Mouse (Mus musculus) cerebellum, adult (tissue): ENCODE measurements around the gene Dnase2a.
A peak's percentile ranks its signal among the peaks of the same experiment; 100 is the strongest.

Experiments used
- ATAC-seq: cut with Nextera tagmentation; 2 replicates; pipeline ENCODE4 v1.9.2; 2017; ENCODE audit warnings: mild to moderate bottlenecking, moderate library complexity, mixed read lengths; ENCODE audit not compliant: insufficient number of reproducible peaks, low FRiP score, low TSS enrichment

The Dnase2a gene

DNA sequence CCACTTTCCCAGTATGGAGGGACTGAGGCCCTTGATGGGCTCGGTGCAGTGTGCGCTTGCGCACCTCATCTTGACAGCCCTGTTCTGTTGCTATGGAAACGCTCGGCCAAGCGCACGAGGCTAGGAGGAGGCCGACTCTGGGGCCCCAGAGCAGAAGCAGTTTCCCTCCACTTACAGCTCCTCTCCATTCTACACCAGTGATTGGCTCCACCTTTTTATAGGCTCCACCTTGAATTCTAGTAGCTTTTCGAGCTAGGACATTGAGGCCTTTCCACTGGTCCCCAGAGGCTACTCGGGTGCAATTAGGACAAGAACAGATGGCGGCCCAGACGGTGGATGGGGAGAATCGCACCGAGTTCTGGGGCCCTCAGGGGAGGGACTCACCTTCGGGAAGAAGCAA is 26.5 kb downstream of the Dnase2a start:
- ATAC-seq = peak; percentile 75

DNA sequence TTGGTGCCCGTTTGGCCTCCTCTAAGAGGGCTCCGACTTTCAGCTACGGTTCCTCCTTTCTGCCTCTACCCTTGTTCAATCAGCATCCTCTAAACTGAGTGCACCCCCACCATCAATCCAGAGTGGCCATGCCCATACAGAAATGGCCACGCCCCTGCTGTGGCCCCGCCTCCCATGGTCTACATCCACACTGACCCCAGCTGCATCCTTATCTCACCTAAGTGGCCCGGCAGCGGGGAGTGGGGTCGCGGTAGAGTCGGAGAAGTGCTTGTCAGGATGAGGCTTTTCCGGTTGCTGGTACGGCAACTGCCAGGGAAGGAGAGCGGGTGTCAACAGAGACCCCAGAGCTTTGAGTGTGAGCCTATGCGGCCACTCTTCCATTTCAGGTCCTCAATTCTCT is 27.1 kb downstream of the Dnase2a start:
- ATAC-seq = peak; percentile 26; the same call in 1 of the 2 replicates

DNA sequence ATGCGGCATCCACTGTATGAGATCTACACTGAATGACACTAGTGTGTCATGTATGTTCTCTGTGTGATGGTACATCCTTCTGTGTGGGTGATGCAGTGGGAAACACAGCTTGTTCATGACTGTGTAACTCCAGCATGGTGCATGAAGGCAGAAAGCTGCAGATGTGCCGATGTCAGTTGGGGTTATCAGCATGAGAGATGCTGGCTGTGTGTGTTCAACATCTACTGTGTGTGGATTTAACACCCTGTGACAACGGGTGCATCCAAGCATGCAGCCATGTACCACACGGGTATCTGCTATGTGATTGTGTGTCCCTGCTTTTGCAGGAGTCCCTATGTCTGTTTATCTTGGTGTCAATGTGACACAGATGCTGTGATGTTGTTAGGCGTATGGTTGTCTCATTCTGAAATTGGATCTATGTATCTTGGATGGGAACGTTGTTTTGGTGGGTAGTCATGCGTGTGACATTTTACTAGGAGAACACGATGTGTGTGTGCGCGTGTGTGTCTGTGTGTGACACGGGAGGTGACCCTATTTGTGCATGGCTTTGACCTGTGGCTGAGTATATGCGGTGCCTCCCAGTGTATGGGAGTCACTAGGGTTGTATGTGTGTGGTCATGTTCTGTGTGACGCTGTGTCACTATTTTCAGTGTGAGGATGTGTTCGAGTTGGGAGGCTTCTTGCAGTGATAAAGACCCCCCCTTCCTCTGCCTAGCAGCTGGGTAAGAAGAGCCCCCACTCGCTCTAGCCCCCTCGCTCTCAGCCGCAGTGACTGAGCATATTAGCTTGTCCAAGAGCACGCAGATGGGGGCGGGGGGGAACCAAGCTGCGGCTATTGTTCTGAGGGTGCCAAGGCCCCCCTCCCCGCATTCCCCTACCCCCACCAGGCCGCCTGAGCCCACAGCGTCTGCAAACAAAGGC is 27.9 kb downstream of the Dnase2a start:
- no peak for ATAC-seq

DNA sequence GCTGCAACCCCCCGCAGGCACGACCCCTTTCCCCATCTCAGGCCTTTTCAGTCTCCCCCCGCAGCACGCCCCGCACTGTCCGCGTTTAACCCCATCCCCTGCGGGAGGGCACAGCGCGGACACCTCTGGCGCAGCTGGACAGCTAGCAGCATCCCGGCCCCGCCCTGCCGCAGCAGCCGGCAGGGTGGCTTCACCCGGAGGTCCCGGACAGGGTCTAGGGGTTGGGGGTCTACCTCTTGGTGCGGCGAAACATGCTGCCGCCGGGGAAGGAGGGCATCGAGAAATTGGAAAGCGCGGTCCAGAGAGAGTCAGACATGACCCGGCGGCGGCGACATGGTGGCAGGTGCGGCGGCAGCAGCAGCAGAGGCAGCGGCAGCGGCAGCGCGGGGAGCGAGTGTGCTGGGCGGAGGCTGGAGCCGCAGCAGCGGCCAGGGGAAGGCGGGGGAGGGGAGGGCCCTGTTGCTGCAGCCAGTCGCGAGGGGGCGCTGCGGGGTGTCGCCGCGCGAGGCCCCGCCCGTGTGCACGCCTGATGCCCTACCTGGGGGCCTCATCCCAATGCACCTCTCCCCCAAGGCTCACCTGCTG is 28.7 kb downstream of the Dnase2a start, which contains the start of gene Mast1:
Gene Mast1, minus strand, starts transcription at position 398 of the 585 bp plus-strand sequence.
- peak; percentile 49; the same call in 1 of the 2 replicates for ATAC-seq

DNA sequence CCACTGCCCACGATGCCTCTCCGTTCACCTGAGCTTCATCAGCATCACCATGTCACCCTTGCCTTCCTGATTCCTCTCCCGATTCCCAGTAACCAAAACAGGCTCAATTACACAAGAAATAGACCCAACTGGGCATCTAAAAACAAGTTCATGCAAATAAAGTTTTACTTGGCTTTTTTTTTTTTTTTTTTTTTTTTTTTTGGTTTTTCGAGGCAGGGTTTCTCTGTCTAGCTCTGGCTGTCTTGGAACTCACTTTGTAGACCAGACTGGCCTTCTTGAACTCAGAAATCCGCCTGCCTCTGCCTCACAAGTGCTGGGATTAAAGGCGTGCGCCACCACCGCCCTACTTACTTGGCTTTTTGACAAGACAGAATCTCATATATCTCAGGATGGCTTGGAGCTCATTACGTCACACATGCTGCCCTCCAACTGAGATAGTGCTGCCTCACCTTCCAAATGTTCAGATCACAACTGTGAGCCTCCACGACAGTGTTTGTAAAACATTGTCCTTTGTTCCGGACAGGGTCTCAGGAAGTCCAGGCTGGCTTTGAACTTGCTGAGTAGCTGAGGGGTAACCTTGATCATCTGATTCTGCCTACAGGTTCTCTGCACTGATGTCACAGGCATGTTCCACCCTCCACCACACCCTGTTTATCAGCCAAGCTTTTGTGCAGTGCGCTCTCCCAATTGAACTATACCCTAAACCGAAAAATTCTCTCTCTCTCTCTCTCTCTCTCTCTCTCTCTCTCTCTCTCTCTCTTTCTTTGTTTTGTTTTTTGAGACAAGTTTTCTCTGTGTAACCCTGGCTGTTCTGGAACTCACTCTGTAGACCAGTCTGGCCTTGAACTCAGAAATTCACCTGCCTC is 29.5 kb downstream of the Dnase2a start:
- ATAC-seq = no peak

DNA sequence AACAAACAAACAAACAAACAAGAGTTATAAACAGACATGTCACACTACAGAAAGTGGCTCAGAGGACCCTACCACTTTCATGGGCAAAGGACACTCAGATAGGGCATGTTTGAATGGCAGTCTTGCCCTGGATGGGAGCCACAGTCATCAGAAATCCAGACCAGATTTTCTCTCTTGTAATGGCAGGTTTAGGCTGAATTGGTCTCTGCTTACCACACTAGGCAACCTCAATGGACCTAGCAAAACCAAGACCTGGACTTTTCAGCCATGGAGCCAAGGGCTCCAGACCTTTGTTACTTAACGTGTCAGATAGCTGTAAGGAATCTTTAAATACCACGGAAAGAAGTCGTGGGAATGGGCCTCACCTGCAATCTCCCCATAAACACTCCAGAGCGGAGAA is 35.3 kb downstream of the Dnase2a start:
- no peak for ATAC-seq

DNA sequence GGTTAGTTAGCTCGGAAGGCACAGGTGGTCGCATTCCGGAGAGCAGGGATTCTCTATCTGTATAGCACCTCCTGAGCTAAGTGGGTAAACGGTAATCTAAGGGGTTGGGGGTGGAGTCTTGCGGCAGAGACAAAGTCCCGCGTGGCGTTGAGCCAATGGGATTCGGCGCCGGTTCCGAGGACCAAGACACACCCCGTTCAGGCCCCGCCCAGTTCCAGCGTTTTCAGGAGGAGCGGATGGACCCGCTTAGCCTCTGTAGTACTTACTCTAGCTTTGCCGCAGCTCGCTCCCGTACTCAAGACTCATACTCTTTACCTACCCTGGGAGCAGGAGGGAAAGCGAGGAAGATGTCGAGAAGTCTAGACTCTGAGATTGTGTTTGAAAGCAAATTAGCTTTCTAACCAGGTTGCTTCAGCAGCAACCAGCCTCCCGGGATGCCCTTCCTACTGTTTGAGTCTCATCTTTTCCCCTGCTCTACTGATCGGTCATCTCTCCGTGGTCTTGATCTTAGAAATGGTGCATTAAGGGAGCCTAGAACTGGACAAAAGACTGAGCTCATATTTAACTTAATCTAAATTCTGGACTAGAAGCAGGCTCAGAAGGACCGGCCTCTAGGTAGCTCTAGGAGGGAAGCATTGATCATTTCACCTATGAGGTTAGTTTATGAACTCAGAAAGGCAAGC is 36.3 kb downstream of the Dnase2a start:
- ATAC-seq = peak; percentile 54; the same call in 1 of the 2 replicates

DNA sequence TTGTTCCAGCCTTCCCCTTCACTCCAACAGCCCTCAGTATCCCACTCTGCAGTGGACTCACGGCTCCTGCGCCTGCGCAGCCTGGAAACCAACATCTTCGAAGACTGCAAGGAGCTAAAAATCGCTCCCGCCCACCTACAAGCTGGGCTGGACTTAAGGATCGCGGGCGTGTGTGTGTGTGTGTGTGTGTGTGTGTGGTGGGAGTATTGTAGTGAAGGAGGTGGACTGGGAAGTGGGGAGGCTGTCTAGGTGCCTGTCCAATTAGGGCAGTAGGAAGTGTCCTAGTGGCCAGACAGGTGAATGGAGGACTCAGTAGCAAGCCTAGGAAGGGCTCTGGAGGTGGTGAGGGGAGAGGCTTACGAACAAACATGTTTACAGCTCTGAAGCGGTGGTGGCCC is 36.9 kb downstream of the Dnase2a start:
- ATAC-seq = peak; percentile 53; the same call in 1 of the 2 replicates

DNA sequence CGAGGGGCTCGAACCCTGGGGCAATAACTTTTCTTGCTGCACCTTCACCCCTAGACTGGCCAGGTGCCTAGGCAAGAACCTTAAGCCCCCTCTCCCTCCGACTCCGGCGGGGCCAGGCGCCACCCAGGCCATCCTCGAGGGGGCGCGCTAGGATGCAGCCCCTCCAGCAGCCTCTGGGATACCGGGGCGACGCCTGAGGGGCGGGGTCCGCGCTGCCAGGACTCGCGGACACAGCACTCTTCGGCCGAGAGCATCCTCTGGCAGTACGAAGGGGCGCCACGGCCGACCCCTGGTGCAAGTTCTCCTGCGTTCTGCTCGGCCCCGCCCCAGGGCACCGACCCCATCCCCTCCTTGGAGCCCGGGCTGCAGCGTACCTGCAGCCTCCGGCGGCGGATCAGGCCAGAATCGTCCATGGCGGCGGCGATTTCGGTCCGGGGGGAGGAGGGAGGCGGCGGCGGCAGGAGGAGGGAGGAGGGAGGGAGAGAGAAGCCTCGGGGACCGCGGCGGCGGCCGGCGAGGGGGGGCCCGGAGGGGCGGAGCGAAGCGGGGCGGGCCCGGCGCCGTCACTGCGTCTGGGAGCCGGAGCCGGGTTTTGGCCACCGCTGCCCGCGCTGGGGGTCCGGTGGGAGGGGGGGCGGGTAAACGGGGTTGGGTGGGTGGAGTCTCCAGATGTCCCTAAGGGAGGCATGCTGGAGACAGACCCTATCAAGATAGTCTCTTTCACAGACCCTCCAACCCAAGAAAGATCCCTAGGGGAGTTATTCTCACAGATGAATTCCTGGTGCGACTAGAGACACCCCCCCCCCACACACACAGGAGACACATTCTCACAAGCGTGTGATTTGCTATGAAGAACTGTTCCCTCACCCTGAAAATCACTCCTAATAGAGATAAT is 37.5 kb downstream of the Dnase2a start:
- ATAC-seq = peak; percentile 54; the same call in 1 of the 2 replicates

DNA sequence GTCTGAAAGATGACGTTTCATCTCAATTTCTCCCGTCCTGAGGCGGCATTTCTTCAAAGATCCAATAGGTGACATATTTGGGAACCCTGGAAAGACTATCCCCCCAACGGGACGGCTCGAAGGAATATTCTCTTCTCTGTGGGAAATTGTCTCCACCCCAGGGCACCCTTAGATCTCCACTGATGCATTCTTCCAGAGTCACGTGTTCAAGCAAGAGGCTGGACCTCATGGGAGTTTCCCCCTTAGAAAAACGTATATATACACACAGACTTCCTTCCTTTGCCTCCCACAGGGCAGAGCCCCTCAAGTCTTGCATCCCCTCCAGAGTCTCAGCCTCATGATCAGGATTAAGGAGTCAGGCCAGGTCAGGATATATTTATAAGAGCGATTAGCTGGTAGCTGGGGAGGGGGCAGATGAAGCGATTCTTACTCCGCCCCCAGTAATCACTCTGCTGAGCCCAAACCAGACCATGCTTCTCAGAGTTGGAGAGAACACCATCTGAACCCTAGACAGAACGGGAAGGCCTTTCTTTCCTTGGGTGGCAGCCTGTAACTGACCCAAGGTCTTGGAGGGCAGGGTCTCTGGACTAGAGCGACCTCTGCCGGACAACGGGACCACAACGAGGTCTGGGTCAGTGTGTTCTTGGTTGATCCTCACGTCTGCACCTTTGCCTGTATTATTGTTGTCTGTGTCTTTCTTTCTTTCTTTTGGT is 38.3 kb downstream of the Dnase2a start, which contains the start of gene Rtbdn:
Gene Rtbdn, plus strand, starts transcription at position 464 of the 713 bp plus-strand sequence.
- ATAC-seq = peak; percentile 45; the same call in 1 of the 2 replicates

DNA sequence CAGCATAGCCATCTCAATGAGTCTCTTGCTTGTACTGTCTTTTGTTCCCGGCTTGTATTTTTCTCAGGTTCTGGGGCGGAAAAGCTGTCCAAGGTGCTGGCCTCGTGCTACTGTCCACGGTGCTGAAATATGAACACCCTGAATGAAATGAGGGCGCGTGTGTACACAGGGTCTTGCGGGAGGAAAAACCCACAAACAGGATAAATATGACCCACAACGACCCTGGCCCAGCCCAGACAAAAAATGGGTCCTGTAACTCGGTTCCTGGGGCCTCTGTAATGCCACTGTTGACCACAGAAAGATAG is 38.8 kb downstream of the Dnase2a start:
- no peak for ATAC-seq

DNA sequence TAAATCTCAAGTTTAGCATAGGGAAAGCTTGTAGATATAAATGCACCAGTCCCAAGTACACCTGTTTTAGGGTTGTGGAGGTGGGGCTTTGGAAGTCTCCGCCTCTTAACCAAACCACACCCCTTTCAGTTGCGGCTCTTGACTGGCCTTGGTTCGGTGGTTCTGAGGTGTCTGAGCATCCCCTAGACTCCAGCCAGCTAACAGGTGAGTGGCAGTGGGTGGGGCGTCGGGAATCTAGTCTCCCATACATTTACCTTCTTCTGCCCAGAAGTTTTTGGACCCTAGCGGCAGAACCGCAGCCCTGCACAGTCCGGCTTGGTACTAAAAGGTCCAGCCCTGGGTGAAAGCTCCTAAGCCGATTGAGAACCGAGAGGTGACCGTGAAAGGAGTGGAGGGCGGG is 41.4 kb downstream of the Dnase2a start:
- no peak for ATAC-seq

DNA sequence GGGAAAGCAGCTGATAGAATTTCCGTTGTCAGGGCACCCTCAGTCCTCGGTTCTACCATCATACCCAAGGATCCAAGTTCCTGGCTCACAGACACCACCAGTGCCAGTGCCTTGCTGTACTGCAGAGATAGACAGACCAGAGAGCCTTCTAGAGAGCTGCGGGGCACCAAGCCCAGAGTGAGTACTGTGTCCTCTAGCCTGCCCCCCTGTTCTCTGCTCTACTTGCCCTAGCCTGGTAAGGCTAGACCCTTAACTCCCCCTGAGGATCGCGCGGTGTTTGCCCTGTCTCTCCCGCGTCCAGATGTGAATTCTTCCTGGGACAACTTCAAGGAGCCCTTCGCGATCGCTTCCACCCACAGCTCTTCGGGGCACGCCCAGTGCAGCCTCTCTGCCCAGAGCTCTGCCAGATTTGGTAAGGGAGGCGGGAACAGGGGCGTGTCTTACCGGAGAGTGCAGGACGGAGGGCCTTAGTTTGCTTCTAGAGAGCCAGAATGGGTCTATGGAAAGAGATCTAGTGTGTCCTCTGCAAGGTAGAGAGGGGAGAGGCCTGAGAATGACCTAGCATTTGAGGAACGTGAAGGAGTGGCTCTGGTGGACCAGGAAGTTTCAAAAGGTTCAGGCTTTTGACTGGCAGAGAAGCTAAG is 44.4 kb downstream of the Dnase2a start:
- no peak for ATAC-seq

DNA sequence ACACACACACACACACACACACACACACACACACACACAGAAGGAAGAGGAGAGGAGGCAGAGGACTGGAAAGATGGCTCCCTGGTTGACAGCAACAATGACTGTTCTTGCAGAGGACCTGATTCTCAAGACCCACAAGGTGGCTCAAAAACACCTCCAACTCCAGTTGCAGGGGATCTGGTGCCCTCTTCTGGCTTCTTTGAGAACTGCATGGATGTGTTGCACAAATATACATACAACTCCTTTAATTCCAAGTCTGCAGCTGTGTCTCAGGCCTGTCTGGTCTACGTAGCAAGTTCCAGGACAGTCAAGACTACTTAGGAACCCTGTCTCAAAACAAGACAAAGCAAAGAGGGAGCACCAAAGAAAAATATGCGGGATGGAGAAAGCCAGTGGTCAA is 48.4 kb downstream of the Dnase2a start:
- ATAC-seq = no peak

DNA sequence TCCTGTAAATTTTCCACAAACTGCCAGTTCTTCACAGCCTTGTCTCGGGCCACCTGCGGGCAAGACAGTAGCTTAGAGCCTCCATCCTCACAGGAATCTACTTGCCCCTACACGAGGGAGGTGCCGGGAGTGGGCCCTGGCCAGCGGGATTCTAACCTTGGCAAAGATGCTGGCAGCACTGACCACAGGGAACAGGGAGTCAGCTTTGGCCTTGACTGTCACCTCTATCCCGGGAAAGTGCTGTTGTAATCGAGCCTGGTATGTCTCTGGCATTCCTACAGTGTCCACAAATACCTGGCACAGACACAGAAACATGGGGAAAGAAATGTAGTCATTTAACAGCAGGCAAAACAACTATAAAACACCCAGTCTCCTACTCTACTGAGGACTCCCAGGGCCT is 51.5 kb downstream of the Dnase2a start:
- no peak for ATAC-seq

DNA sequence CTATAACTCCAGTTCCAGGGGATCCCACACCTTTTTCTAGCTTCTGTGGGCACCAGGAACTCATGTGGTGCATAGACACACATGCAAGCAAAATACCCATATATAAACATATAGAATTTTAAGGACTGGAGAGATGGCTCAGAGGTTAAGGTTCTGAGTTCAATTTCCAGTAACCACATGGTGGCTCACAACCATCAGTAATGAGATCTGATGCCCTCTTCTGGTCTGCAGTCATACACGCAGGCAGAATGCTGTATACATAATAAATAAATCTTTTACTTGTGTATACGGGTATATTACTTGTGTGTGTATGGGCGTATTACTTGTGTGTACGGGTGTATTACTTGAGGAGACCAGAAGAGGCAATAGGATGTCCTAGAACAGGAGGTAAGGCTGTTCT is 55.6 kb downstream of the Dnase2a start:
- ATAC-seq = no peak

DNA sequence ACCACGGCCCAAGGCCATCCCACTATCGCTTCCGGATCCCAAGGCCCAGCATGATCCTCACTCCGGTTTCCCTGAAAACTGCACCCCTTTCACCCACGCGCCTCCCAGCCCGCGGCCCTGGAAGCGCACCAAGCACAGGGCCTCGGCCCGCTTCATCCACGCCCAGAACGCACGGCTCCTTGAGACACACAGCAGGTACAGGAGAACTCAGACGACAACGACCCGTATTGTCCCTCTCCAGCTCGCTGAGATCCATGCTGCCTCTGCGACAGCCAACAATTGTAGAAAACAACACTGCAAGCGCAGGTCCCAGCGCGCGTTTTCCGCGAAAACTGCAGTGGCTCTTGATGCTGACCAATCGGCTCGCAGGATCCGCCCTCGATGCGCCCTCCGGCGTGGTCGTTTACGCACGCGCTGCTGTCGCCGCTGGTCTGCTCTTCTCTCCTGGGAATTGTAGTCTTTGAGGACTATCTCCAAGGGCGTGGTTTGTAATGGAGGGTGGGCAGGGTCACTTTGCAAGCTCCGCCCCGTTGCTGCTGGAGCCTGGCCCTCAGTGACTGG is 57.5 kb downstream of the Dnase2a start:
- peak; percentile 88 for ATAC-seq

DNA sequence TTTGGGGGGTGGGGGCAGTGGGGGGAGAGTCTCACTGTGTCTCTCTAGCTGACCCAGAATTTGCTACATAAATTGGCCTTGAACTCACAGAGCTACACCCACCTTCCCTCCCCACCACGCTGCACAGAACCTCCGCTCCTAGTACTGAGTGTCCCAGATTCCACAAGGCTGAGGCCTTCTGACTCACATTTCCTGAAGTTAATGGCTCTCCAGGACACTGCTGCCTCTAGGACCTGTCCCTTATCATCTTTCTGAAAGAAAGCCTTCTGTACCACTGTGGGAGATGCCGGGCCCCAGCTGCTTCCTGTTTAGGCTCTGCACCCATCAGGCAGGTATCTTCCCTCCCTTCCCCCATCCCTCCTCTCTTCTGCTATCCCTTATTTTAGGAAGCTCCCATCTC is 58.2 kb downstream of the Dnase2a start:
- no peak for ATAC-seq
